Mouse (Mus musculus): ENCODE measurements around the gene Fam24b.

The Fam24b gene

GRCm38 (mm10) chr7:131329416-131329815 is at the start of gene Fam24b:
Gene Fam24b (minus strand): TSS chr7:131329516.
- in situ Hi-C loops (cut with MboI, MseI): no loop called here

- in situ Hi-C loops (cut with MboI, MseI): loop anchor here (25.0 kb wide), 1 partner anchor 835 kb away; no protein-coding TSS in a partner anchor
Measured at GRCm38 (mm10) chr7:131371880-131372651, 42.8 kb upstream of the Fam24b start.

- in situ Hi-C loops (cut with MboI, MseI): loop anchor here (25.0 kb wide), 1 partner anchor 834 kb away; no protein-coding TSS in a partner anchor
Measured at GRCm38 (mm10) chr7:131371470-131371860, 42.1 kb upstream of the Fam24b start.

GRCm38 (mm10) chr7:131370648-131371469 is 41.5 kb upstream of the Fam24b start, which contains the start of gene Pstk:
Gene Pstk (plus strand): TSS chr7:131371141.
- in situ Hi-C loops (cut with MboI, MseI): loop anchor here (25.0 kb wide), 1 partner anchor 834 kb away; no protein-coding TSS in a partner anchor

- in situ Hi-C loops (cut with MboI, MseI): loop anchor here (25.0 kb wide), 1 partner anchor 827 kb away; no protein-coding TSS in a partner anchor
Measured at GRCm38 (mm10) chr7:131364131-131364530, 34.8 kb upstream of the Fam24b start.

- in situ Hi-C loops (cut with MboI, MseI): loop anchor here (25.0 kb wide), 1 partner anchor 825 kb away; no protein-coding TSS in a partner anchor
Measured at GRCm38 (mm10) chr7:131362615-131363300, 33.4 kb upstream of the Fam24b start, which contains the start of gene 2310057M21Rik. Gene 2310057M21Rik (minus strand): TSS chr7:131362759.

- in situ Hi-C loops (cut with MboI, MseI): loop anchor here (25.0 kb wide), 1 partner anchor 825 kb away; no protein-coding TSS in a partner anchor
Measured at GRCm38 (mm10) chr7:131362269-131362614, 32.9 kb upstream of the Fam24b start.

- in situ Hi-C loops (cut with MboI, MseI): loop anchor here (5.0 to 25.0 kb wide), 2 partner anchors 196 to 819 kb away; no protein-coding TSS in a partner anchor
Measured at GRCm38 (mm10) chr7:131356105-131356504, 26.8 kb upstream of the Fam24b start.

- in situ Hi-C loops (cut with MboI, MseI): no loop called here
Measured at GRCm38 (mm10) chr7:131345856-131346541, 16.7 kb upstream of the Fam24b start.

GRCm38 (mm10) chr7:131337502-131338068 is 8.3 kb upstream of the Fam24b start:
- in situ Hi-C loops (cut with MboI, MseI): no loop called here

GRCm38 (mm10) chr7:131333564-131333963 is 4.2 kb upstream of the Fam24b start, which contains the start of gene Fam24a:
Gene Fam24a (plus strand): TSS chr7:131333864.
- in situ Hi-C loops (cut with MboI, MseI): no loop called here

GRCm38 (mm10) chr7:131331688-131332087 is 2.4 kb upstream of the Fam24b start:
- in situ Hi-C loops (cut with MboI, MseI): no loop called here

GRCm38 (mm10) chr7:131327054-131327453 is 2.3 kb downstream of the Fam24b start:
- in situ Hi-C loops (cut with MboI, MseI): no loop called here

- in situ Hi-C loops (cut with MboI, MseI): no loop called here
Measured at GRCm38 (mm10) chr7:131322192-131322591, 7.1 kb downstream of the Fam24b start, which contains the start of gene Cuzd1. Gene Cuzd1 (minus strand): TSS chr7:131322292.

GRCm38 (mm10) chr7:131318340-131318739 is 11.0 kb downstream of the Fam24b start:
- in situ Hi-C loops (cut with MboI, MseI): no loop called here

GRCm38 (mm10) chr7:131317587-131317986 is 11.7 kb downstream of the Fam24b start:
- in situ Hi-C loops (cut with MboI, MseI): no loop called here

GRCm38 (mm10) chr7:131314493-131314892 is 14.8 kb downstream of the Fam24b start:
- in situ Hi-C loops (cut with MboI, MseI): no loop called here

GRCm38 (mm10) chr7:131306733-131307132 is 22.6 kb downstream of the Fam24b start:
- in situ Hi-C loops (cut with MboI, MseI): no loop called here

GRCm38 (mm10) chr7:131303340-131303739 is 26.0 kb downstream of the Fam24b start:
- in situ Hi-C loops (cut with MboI, MseI): no loop called here

GRCm38 (mm10) chr7:131297151-131297550 is 32.2 kb downstream of the Fam24b start:
- in situ Hi-C loops (cut with MboI, MseI): no loop called here
